Mouse (Mus musculus): ENCODE data around the gene Tcf7l2.

The Tcf7l2 gene

DNA sequence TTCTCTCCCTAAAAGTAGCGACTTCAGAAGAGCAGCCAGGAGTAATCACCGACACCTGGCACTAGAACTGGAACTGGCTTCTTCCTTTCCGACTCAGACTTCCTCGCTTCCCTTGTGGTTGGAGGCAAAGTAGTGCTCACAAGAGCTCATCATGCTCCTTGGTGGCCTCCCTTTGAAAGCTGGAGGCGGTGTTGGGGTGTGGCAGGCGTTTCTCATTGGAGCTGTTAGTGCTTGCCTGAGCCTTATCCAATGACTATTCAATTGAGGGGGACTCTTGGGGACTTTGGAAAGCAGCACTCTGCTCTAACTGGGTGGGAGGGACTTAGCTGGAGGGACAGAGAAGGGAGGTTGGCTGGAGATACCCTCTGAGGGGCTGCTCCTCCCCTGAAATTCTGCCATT, 9.1 kb upstream of the Tcf7l2 start:
- DNase-seq: no peak

DNA sequence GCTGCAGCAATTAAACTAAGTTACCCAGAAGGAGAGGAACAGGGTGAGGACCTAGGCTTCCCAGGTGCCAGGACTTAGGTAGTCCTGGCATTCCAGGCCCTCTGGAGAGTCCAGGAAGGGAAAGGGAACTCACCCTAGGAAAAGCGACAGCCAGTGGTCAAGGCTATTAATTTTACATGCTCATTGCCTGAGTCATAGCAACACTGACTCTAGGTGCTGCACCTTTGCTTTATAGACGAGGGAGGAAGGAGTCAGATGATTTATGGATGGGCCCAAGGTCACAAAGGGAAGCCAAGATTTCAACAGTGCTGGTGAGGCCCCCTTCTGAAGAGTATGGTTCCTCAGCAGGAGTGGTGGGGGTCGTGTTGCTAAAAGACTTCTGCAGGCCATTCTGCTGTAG, 8.6 kb upstream of the Tcf7l2 start:
- no peak for DNase-seq

- no peak for DNase-seq
Measured at GRCm38 (mm10) chr19:55736016-55736415, 5.6 kb upstream of the Tcf7l2 start.

DNA sequence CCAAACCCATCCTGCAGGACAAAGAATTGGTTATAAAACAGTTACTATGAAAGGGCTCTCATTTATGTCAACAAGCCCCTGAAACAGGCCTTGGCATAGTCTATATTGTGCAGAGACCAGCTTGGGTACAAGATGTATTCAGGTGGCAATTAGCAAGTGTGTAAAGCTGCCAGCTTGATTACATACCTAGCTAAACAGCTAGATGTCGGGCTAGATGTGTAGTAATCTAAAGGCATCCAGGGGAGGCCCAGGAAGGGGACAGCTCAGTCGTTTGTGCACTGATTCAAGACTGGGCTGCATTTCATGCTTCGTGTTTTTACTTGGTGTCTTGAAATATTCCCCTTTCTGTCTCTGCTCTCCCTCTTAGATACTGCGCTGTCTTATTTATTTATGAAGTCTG, 1.9 kb upstream of the Tcf7l2 start:
- no peak for DNase-seq

DNA sequence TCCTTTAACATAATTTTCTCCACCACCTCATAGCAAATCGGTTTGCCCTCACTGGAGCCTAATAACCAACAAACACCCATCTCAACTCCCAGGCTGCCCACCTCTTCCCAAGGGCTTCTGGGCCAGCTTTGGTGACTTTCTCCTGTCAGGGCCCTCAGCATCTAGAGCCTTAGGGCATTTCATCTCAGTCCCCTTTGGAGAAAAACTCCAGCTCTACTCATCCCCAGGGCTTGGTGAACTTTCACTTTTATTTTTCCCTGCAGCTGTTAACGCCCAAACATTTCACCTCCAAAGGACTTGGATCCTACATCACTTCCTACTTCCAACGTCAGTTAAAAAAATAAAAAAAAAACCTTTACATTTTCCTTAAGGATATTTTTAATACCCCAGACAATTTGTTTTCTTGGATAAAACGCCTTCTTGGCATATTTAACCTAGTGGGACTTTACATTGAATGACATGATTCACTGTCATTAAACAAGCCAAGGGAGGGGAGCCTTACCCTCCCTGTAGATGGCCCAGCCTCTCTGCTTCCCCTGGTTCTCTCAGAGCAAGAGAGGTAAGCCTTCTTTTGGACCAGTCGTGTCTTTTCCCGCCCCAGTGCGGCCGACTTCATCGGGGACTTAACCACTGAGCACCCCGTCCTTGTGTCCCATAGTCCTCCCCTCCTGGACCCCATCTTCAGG, 724 bp upstream of the Tcf7l2 start:
- no peak for DNase-seq

GRCm38 (mm10) chr19:55742386-55743000, 873 bp downstream of the Tcf7l2 start:
- no peak for DNase-seq

- no peak for DNase-seq
Measured at GRCm38 (mm10) chr19:55743001-55743556, 1.5 kb downstream of the Tcf7l2 start.

- DNase-seq: no peak
Measured at GRCm38 (mm10) chr19:55743557-55744441, 2.2 kb downstream of the Tcf7l2 start.

DNA sequence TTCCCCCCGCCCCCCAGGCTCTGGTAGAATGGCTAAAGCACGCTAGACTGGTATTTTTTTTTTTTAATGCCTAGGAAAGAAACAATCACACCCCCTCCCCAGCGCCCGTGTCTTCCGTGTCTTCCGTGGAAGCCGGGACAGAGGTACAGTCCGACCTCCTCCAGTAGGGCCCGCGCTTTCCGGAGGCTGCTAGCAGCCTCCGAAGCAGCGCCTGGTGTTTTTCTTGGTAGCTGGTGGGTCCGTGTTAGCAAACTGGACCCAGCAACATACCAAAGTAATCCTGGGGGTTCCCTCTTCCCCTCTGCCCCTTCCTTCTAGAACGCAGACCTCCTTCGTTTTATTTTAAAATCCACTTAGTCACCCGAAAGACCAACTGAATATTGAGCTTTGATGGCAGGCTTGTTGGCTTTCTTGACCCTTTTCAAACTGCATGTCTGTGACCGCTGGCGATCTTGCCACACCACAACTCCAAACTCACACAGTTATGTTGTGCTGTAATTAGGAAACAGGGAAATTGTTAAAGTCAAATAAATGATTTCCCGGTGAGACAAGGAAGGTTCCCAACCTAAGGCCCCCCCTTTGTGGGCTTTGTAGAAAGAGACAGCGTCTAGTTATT, 3.1 kb downstream of the Tcf7l2 start:
- no peak for DNase-seq

DNA sequence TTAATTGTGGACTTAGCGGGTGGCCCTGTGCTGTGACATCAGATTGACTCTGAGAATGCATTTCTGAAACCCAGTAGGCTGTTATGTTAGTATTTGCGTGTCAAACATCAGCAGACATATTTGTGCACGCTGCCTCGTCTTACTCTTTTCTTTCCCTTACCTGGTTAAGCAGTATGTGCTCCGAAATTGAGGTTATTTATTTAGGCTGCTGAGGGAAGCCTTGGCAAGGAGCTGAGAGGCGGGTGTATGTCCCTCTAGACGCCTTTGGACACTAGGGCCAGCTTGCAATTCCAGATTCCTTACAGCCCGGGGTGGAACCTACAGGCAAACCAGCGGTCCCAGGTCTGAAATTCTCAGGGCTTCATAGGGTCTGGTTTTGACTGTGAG, 3.6 kb downstream of the Tcf7l2 start:
- DNase-seq: no peak

DNA sequence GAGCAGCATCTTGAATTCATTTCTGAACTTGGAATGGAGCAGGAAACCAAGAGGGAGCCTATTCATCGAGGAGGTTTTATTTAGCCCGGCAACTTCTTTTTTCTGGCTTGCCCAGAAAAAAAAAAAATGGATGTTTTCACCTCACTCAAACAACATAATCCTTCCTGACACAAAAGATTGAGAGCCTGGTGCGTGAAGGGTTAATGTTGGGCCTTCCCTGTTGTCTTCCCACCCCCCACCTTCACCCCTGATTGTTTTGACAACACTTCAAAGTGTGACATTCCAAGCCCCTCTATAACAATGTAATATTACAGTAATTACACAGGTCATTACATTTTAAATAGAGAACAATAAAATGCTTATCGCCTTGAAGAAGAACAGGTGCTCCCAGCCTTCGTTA, 4.6 kb downstream of the Tcf7l2 start:
- no peak for DNase-seq

DNA sequence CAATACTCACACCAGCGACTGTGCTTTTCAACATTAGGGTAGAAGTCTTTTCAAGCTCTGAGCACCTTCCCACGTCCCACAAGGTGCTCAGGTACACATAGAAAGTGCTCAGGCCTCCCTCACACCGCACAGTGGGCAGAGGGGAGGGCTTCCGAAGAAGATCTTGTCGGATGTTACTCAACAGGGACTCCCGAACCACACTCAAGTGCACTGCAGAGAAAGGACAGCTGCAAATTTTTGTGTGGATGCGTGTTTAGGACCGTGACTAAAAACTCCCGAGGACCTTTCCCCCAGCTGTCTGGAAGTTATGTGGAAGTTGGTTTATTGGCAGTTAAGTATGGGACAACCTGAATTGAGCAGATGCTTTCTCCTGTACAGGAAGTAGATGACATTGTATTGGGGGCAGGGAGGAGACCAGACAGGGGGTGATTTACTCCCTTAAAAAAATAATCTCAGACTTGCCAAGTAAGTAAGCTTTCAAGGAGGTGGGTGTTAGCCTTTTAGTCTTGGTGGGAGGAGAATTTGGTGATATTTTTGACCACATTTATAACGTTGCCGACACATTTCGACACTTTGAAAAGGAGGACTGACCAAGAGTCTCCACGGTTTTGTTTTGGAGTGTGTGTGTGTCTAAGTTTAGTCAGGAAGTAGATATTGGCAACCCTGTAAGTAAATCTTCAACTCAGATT, 5.8 kb downstream of the Tcf7l2 start:
- no peak for DNase-seq

DNA sequence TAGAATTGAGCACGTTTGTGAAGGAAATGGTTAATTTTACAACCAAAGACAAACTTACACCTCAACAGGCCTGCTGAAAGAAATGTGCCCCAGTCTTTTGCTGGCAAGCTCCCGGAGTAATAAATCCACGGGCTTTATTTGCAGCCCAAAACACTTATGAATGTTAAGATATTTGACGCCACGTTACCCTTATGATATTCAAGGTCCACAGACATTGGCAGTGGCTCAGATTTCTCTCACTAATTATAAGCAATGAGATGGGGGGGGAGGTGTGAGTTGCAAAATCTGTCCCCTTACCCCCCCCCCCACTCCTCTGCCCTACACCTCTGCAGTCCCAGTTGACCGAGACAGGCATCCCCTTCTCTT, 6.3 kb downstream of the Tcf7l2 start:
- no peak for DNase-seq

- DNase-seq: no peak
Measured at GRCm38 (mm10) chr19:55748801-55749200, 7.2 kb downstream of the Tcf7l2 start.

- DNase-seq: no peak
Measured at GRCm38 (mm10) chr19:55749532-55749931, 7.9 kb downstream of the Tcf7l2 start.

- DNase-seq: no peak
Measured at GRCm38 (mm10) chr19:55750048-55750447, 8.4 kb downstream of the Tcf7l2 start.

DNA sequence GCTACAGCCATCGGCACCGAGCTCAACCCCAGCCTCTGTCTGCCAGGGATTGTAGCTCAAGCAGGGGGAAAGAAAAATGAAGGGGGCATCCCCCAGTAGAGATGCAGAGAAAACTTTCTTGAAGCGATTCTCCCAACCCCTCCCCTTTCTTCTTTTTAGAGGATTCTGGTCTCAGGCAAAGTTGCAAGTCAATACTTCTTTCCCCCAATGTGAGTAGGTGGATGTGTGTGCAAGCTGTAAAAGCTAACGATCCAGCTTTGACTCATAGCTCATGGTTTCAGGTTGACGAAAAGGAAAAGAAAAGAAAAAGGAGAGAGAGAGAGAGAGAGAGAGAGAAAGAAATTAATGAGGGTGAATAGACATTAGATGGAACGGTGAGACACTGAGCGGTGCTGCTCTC, 8.8 kb downstream of the Tcf7l2 start:
- DNase-seq: no peak

DNA sequence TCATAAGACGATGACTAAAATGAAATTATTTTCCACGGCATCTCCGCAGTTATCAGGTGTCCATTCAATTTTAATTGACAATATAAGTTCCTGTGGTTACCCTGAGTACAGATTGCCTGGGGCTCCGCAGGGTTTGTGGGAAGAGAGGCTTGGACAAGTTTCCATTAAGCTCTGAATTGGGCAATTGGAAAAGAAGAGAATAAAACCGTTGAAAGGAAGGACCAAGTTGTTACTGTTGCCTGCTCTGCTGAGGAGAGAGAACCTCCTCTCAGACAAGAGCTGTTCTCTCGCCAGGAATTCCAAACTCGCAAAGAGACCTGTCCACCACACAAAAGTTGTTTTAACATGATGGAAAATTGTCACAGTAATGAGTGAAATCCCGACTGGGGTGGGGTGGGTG, 11.2 kb downstream of the Tcf7l2 start:
- DNase-seq: no peak

GRCm38 (mm10) chr19:55754303-55754702, 12.7 kb downstream of the Tcf7l2 start:
- DNase-seq: no peak

GRCm38 (mm10) chr19:55755462-55755861, 13.8 kb downstream of the Tcf7l2 start:
- no peak for DNase-seq

DNA sequence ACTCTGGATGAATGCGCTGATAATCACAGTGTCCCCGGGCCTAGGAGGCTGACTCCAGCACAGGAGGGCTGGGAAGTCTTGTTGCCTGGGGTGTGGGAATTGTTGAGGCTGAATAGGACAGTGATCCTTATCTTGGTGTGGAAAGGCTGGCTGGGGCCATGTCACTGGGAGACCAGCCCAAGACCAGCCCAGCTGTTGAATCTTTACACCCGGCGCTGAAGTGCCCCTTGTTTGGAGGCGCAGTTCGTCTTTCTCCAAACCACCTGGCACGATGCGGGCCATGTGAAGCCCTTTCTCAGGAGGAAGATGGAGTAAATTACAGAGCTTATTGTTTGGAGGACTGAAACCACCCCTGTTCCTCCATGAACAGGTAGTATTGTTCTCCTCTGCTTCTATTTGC, 15.1 kb downstream of the Tcf7l2 start:
- no peak for DNase-seq

- DNase-seq: no peak
Measured at GRCm38 (mm10) chr19:55757403-55757802, 15.8 kb downstream of the Tcf7l2 start.

DNA sequence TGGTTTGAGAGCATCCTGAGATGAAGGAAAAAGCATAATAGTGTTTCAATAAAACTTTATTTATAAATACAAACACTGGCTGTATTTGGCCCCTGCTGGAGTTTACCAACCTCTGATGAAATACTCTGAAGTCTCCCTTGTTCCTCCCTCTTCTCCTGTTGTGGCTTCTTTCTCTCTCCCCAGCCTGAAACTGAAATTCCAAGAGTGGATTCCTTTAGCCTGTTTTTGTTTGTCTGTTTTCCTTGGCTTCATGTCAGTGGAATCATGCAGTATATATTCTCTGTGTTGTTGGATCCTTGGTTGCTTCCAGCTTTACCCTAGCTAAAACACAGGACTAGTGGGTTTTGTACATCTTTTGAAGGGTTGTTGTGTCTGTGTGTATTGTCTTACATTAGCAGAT, 16.5 kb downstream of the Tcf7l2 start:
- DNase-seq: no peak
